Mouse (Mus musculus): ENCODE measurements at regions not wholly inside any gene's neighbourhood (a gene's known extent, or its start where the extent isn't known, plus 50 kb on each side); places are given as distances from the start of the nearest gene placed in this dataset.

DNA sequence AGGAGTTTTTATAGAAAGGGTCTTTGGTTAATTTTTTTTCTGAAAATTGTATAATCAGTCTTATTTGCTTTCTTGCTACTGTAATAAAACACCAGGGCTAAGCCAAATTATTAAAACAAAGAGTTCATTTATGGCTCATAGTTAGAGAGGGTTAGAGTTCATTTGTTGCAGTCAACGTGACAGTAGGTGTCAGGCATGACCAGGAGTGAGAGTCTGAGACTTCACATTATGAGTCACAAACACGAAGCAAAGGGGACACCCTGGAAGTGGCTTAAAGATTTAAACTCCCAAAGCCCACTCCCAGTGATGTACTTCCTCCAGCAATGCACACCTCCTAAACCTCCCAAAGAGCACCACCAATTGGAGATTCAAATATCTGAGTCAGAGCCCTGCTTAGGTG is 305.6 kb downstream of the Irx1 start:
- no peak for DNase-seq (ENCODE audit: low spot score in 2 of 2)
- intact Hi-C loops (cut with DNase I), result no loop called here

GRCm38 (mm10) chr13:71653939-71654467 is 309.5 kb downstream of the Irx1 start:
- DNase-seq (ENCODE audit: low spot score in 2 of 2), result no peak
- intact Hi-C loops (cut with DNase I), result no loop called here

GRCm38 (mm10) chr13:71653212-71653938 is 310.1 kb downstream of the Irx1 start:
- intact Hi-C loops (cut with DNase I), result no loop called here
- DNase-seq (ENCODE audit: low spot score in 2 of 2), result no peak

DNA sequence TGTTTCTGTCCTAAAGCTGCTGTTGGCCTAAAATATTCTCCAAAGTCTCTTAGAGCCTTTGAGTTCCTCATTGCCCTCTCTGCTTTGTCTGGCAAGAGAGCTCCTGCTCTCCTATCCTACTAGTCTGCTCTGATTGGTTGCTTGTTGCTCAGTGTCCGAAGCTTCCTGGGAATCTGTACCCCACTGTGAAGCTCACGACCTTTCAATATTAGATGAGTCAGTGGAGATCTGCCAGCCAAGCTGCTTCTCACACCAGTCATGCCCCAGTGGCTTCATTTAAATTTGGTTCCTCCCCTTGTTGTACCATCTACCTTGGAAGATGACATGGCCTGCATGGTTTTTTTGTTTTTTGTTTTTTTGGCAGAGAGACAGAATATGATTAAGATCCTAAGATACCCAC is 313.6 kb downstream of the Irx1 start:
- intact Hi-C loops (cut with DNase I), result no loop called here
- no peak for DNase-seq (ENCODE audit: low spot score in 2 of 2)

GRCm38 (mm10) chr13:71649031-71649430 is 314.5 kb downstream of the Irx1 start:
- DNase-seq (ENCODE audit: low spot score in 2 of 2), result no peak
- intact Hi-C loops (cut with DNase I), result no loop called here

- no peak for DNase-seq (ENCODE audit: low spot score in 2 of 2)
- intact Hi-C loops (cut with DNase I), result no loop called here
Observed at GRCm38 (mm10) chr13:71631447-71631846, 332.1 kb downstream of the Irx1 start.

DNA sequence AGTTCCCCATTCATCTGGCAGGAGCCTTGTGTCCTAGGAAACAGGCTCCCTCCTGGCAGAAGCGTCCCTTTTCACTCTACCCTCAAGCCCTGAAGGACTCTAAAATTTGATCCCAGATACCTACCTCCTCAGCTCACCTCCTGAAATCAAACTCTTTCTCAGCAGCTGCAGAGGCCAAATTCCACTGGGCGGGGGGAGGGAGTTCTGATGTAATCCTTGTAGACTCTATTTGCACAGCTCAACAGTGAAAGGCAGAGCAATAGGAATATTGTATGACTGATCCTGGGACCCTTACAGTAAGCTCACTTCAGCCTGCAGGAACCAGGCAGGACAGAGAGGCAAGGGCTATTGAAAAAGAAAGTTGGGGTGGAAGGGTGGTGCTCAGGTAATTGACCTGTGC is 346.3 kb downstream of the Irx1 start:
- intact Hi-C loops (cut with DNase I), result no loop called here
- DNase-seq (ENCODE audit: low spot score in 2 of 2), result no peak

DNA sequence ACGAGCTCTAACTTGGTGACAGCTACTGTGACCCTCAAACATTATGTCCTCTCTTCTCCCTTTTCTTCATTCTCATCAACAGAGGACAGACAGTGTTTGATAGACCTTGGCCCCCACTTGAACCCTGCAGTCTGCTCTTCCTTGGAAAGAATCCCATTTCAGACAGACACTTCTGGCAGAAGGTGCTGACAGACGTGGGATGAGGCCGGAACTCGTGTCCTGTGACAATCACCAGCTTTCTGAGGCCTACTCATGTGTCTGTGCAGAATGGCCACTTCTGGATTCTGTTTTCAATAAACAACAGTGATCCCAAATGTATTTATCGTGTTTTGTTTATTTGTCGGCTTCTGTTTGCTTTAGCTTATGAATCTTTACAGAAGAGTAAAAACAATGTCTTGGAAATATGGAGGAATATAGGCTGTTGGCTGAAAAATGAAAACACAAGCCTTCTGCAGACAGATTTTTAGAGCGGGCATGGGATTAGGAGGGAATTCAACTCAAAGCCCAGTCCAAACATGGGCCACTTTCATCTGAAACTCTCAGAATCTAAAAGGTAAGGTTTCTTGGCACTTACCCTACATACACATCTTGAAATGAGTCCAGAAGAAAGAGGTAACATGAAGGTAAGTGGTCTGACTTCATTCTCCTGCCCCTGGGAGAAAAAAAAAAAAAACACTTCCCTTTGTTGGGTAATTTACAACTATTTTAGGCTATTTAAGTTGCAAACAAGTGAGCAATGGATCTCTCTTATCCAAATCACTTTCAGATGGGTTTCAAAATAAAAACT is 350.9 kb downstream of the Irx1 start:
- intact Hi-C loops (cut with DNase I), result no loop called here
- no peak for DNase-seq (ENCODE audit: low spot score in 2 of 2)

DNA sequence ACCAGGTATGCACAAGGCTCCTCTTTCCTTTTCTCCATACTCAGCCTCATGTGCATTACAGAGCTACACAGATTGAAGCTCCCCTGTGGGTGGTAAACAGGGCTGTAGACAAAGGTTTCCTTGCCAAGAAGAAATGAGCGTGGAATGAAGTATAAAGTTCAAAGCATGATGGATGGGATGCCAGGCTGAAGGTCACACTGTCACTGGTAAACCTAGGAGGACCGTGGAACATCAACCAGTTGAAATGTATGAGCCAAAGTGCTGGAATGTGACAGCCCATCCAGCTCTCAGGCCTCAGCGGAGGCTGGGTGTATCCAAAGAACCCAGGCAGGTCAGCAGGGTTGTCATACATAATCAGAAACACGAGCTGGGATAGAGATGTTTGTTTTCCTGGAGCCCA is 381.0 kb downstream of the Irx1 start:
- DNase-seq (ENCODE audit: low spot score in 2 of 2), result no peak
- intact Hi-C loops (cut with DNase I), result no loop called here

- intact Hi-C loops (cut with DNase I), result no loop called here
- no peak for DNase-seq (ENCODE audit: low spot score in 2 of 2)
Observed at GRCm38 (mm10) chr13:71565895-71566294, 397.6 kb downstream of the Irx1 start.

DNA sequence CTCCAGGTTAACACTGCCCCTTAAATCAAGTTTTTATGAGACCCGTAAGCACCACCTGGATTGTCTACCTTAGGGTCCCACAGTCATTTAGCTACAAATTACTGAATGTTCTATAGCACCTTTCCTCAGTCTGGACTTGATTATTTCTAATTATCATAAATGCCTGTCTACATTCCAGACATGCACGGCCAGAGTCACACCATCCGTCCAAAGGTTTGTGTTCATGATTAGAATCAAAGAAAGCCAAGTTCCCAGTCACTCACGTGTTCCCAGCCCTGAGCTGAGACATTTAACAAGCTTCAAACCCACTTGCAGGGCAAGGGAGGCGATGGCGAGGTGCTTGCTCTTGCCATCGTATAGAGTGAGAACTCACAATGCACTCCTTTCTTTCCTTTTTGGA is 398.1 kb downstream of the Irx1 start:
- no peak for DNase-seq (ENCODE audit: low spot score in 2 of 2)
- intact Hi-C loops (cut with DNase I), result no loop called here

DNA sequence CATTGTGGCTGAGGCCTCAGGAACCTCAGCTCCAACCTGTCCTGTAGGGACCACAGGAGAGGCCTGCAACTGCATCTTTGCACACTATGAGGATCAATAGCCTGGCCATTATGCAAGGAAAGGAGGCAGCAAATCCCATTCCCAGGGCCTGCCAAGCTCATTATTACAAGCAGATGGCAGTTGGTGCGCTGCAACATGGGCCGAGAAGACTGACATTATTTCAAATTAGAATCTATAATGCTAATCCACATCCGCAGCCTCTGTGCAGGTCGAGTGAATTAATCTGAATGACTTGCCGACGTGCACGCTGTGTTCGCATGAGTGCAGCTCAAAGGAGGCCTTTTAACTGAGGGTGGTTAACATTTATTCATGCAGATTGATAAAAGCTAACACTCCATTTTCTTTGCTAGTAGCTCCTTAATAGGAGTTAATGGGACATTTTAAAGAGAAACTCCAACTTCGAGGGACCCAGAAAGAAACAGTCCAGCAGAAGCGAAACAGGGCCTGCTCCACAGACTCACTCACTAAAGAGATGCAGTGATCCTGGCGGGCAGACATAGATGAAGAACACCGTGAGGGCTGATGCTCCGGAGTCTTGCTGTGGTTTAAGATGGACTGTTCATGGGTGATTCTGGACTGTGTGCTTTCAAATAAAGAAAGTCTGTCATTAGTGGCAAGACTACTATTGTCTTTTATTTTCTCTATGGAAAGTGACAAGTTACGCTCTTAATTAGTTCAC is 404.9 kb downstream of the Irx1 start:
- intact Hi-C loops (cut with DNase I), result no loop called here

DNA sequence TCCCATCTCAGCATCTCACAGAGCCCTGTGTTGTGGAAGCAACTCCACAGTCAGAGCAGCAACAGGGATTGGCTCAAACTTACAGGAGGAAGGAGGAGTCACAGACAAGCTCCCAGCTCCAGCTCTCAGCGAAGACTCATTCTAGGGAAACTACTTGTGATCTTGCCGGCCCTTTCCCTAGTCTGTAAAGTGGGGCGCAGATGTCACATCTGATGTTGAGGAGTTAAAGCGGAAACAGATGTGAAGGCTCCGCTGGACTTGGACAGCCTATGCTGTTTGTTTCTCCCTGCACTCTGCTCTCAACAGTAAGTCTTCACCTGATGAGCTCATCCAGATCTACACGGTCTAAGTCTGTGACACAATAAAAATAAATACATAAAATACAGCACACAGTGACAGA is 408.1 kb downstream of the Irx1 start:
- intact Hi-C loops (cut with DNase I), result no loop called here
- no peak for DNase-seq (ENCODE audit: low spot score in 2 of 2)

More for the DNA sequence above, 404.9 kb downstream of the Irx1 start:
- DNase-seq (ENCODE audit: low spot score in 2 of 2), result no peak

- intact Hi-C loops (cut with DNase I), result no loop called here
- DNase-seq (ENCODE audit: low spot score in 2 of 2), result no peak
Observed at GRCm38 (mm10) chr13:71550109-71550508, 413.4 kb downstream of the Irx1 start.

- intact Hi-C loops (cut with DNase I), result no loop called here
- no peak for DNase-seq (ENCODE audit: low spot score in 2 of 2)
Observed at GRCm38 (mm10) chr13:71549206-71549831, 414.2 kb downstream of the Irx1 start.

DNA sequence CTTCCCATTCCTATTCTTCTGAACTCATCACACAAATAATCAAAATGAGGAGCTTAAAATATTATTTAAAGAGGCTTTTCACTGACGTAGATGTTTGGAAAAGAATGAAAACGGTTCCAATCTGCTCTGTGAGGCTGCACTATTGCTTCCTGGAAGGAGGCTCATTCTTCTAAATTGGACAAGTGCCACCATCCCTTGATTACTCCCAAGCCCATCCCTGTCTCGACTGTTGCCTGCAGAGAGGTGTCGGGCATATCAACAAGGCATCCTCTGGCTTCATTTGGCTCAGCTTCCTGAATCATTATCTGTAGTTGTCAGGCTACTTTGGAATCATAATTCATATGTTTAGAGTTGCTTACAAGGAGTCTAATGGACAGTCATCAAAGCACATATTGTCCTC is 425.3 kb downstream of the Irx1 start:
- intact Hi-C loops (cut with DNase I), result no loop called here
- DNase-seq (ENCODE audit: low spot score in 2 of 2), result no peak

DNA sequence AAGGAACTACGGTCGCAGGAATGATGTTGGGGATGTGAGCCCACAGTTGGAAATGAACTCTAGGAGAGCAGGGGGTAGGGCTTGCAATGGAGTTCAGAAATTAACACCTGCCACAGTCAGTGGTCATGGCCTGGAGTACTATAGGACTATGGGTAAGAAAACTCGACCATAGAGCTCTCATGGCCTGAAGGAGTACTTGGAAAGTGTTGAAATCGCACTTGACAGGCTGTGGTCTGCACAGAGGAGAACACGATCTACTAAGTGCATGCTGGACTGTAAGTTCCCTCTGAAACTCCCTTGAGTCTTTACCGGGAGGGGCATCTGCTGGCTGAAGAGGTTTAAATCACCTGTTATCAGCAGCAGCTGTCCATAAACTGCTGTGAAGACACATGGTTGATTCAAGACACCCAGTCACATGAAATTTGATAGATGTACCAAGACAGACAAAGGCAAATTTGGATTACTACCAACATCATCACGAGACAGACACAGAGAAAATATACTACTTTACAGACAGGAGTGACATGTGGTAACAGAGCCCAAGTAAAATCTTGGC is 430.6 kb downstream of the Irx1 start:
- no peak for DNase-seq (ENCODE audit: low spot score in 2 of 2)
- intact Hi-C loops (cut with DNase I), result no loop called here

DNA sequence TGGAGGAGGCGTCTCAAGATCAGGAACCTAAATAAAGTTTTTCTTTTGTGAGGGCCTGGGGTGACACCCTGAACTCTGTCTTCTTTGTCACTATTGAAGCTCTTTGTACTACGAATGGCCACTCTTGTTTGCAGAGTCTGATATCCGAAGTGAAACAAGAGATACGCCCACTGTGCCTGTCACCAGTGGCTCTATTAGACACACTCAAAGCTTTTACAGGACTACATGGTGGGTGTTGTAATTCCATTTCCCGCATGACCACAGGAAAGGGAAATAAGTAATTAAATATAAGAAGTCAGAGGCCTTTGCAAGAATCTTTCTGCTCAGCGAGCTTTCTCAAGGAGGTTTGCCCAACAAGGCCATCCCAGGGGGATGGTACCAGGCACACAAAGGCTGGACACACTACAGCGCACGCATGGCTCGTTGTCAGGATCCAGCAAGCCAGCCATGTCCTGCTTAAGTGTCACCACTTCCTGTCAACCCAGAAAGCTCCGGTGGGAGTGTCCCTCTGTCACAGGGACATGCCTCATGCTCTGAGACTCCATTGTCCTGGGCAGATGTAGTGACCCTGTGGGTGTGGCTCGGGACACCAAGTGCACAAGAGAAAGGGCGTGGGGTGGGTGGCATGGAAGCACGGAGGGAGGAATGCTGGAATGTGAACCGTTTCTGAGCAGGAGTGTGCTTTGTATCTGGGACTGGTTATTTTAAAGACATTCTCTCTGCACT is 434.0 kb downstream of the Irx1 start:
- DNase-seq (ENCODE audit: low spot score in 2 of 2), result no peak
- intact Hi-C loops (cut with DNase I), result no loop called here

- intact Hi-C loops (cut with DNase I), result no loop called here
- no peak for DNase-seq (ENCODE audit: low spot score in 2 of 2)
Observed at GRCm38 (mm10) chr13:71517776-71518175, 445.7 kb downstream of the Irx1 start.

Measured in left cerebral cortex, postnatal 36 days (tissue).